Mouse (Mus musculus) monocyte, adult 2 months (primary cell): ENCODE results near the gene Cxcr2.
"Not testable (repeated sequence)": the region's sequence is repeated elsewhere in the genome, so short reads cannot be mapped to it uniquely, and the experiment has no call there.

ENCODE experiments used
- DNase-seq, 2 experiments: peaks; one replicate each; pipeline ENCODE4 v3.0.0; 2022; ENCODE audit warnings: low spot score in 2 of 2, low read depth in 1 of 2

The Cxcr2 gene

DNA sequence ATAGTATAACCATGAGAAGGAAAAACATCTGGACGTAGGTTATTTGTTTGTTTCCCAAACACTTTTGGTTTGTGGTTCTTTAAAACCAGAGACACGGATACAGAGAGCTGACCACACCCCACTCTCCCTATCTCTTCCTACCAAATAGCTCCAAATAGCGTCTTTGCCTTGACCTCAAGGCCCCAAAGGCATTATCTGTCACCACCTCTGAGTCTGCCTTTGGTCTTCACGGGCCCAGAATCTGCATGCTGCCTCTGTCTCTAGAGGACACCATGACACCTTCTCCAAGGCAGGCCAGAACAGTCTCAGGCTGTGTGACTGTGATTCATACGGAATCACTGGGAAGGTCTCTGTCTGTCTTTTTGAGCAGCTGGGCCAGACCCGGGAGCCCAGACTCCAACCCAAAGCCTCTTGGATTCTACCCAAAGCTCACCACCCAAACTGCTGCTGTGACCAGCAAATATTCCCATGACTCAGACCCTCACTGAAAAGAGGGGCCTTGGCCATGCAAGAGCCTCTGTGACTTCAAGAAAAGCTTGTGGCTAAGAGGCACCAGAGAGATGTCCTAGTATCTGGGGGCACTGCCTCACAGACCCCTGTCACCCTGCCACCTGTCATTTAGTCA lies 18.4 kb upstream of the Cxcr2 start:
- no peak for DNase-seq

- DNase-seq, result no peak
Observed at GRCm38 (mm10) chr1:74139415-74139814, 14.4 kb upstream of the Cxcr2 start.

DNA sequence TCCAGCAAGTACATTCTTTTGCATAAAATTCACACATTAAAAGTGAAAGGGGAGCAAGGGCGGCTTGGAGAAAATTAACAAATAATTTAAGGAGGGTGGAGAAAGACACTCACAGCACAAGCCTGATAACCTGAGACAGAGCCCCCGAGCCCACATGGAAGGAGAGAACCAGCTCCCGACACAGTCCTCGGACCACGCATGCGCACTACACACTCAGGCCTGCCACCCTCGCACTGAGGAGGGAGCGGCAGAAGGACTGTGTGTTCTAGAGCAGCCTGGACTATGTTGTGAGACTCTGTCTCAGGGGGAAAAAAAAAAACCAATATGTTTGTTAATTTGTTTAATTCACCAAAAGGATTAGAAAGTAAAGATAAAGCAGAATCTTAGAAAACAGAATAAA lies 12.0 kb upstream of the Cxcr2 start:
- DNase-seq, result no peak

GRCm38 (mm10) chr1:74149106-74149885 lies 4.5 kb upstream of the Cxcr2 start:
- no peak for DNase-seq

- no peak for DNase-seq
Observed at GRCm38 (mm10) chr1:74150101-74150500, 3.7 kb upstream of the Cxcr2 start.

DNA sequence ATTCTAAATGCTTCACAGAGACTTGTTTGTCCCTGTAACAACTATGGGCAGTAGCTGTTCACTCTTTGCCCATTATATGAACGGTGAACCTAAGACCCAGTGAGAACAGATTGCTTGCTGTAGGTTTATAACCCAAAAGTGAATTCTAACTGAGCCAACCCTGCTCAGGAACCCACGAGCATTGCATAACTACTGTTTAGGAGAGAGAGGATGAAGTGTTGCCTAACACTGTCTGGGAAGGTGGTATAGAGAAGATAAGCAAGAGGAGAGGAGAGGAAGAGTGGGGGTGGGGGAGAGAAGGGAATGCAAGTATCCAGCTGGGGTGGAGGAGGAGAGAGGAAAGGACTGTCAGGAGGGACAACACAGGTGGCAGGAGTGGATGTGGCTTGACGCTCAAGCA lies 2.7 kb upstream of the Cxcr2 start:
- no peak for DNase-seq

DNA sequence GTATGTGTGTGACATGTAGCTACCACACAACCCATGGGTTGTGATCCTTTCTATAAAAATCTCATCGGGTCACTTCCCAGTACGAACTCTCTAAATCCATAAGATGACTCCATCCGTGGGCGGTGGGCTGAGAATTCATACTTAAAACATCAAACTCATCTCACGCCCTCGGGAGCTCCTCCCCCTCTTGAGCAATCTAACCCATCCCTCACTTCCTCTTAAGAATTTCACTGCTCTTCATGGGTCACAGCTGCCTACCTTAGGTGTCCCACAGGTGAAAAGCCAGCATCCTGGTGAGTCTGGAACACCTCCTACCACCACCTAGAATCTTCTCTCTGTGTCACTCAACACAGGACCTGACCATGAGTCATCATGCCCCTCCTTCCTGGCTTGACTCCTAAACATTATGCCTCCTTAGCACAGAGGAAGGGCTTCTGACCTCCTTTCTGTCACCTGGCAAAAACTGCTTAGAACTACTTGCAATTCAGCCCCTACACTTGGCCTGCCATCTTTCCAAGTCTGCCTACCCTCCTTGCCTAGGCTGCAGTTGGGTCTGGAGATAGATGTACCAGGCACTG lies 1.7 kb downstream of the Cxcr2 start:
- peak; percentile 38 to 42 for DNase-seq

GRCm38 (mm10) chr1:74156381-74156910 lies 2.7 kb downstream of the Cxcr2 start:
- DNase-seq, result no peak

DNA sequence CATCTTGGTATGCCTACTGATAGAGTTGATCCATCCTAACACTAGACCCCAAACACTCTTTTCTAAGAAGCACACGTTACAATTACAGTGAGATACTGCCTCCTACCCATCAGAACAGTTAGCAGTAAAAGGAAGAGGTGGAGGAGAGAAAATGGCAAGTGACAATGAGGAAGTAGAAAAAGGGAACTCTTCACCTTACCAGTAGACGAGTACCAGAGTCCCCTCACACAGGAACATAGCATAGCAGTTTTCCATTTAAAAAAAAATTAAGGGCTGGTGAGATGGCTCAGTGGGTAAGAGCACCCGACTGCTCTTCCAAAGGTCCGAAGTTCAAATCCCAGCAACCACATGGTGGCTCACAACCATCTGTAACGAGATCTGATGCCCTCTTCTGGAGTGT lies 5.8 kb downstream of the Cxcr2 start:
- not testable (repeated sequence) for DNase-seq

DNA sequence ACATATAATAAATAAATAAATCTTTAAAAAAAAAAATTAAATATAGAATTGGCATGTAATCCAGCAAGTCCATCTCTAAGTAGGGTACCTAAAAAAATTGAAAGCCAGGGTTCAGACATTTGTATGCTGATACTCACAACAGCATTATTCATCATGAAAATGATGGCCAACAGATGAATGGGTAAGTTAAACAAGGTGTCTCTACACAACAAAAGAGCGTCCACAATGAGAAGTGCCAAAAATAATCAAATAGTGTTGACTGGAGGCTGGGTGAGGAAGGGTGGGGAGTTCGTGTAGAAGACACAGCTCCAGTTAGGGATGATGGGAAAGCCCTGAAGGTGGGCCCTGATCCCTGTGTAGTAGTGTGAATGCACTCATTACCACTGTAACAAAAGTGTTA lies 6.2 kb downstream of the Cxcr2 start:
- DNase-seq, result no peak

GRCm38 (mm10) chr1:74167136-74167535 lies 13.3 kb downstream of the Cxcr2 start:
- DNase-seq, result no peak

DNA sequence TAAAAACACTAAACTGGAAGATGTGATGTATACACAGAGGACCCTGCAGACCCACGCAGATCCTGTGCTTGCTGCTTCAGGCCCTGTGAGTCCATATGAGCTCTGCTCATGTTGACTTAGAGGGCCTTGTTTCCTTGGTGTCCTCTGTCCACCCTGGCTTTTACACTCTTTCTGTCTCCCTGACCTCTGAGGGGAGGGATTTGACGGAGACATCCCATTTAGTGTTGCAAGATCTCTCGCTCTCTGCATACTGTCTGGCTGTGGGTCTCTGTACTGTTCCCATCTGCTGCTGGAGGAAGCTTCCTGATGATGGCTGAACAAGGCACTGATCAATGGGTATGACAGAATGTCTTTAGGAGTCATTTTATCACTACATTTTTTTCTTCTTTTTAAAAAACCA lies 15.9 kb downstream of the Cxcr2 start:
- DNase-seq, result no peak

GRCm38 (mm10) chr1:74172722-74173121 lies 18.9 kb downstream of the Cxcr2 start:
- DNase-seq, result no peak

DNA sequence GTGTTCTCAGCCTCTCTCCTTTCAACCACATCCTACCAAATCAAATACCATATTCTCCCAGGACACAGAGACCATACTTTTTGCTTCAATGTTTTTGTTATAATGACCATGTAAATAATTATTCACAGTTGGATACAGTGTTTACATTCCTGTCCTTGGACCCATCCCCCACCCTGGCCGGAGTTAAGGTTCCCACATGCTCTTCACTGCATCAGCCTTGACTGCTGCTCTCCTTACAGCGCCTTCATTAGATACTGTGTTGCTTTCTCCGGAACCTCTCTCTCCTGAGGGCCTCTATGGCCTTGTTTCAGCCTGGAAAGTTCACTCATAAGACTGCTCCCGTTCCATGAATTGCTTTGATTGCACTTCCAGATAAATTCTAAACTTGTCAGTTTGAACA lies 21.9 kb downstream of the Cxcr2 start:
- no peak for DNase-seq

DNA sequence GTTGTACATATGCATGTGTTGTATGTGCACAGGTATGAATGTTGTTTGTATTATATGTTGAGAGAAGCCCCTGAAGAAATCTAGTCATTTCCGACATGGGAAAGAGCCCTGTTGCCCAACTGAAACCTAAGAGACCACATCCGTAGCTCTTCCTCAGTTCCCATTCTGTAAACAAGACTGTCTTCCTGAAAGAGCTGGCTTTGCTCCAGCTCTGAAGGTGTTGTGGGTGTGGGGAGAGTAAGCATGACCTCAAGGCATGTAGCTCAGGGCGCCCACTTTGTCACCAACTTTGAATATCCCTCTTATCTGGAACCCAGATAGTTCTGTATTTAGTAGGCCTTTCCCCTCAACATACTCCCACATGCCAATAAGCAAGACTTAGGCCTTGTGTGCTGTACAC lies 24.8 kb downstream of the Cxcr2 start:
- DNase-seq, result no peak

DNA sequence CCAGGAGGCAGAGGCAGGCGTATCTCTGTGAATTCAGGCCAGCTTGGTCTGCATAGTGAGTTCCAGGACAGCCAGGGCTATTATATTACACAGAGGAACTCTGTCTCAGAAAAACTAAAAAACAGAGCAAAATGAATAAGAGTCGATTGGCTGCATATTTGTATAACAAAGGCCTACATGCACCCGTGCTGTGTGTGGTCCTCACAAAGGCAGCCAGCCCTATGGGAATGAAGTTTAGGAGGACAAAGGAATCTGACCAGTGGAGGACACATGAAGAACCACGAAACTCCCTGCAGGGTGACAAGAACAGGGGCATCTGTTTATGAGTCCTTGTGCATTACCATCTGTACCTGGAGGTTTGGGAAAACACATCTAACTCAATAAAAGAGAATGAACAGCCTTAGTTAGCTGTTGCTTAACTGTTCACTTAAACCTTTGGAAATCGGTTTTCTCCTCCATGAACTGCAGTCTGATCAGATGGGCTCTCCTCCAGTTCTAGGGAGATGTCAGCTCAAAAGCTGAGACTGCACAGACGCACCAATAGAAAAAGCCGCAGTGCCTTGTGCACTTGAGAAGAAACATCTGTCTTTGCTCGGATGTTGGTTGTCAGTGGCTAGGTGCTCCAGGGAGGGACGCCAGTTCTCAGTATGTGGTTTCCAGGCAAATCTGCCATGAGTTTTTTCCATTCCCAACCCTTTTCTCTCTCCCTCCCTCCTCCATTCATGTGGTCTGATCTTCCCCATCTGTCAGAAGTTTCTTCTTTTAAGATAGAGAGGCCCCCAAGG lies 26.0 kb downstream of the Cxcr2 start:
- DNase-seq, result no peak

- DNase-seq, result no peak
Observed at GRCm38 (mm10) chr1:74181462-74181861, 27.7 kb downstream of the Cxcr2 start.

GRCm38 (mm10) chr1:74183006-74183405 lies 29.2 kb downstream of the Cxcr2 start:
- DNase-seq, result no peak

GRCm38 (mm10) chr1:74190471-74190870 lies 36.7 kb downstream of the Cxcr2 start:
- no peak for DNase-seq

DNA sequence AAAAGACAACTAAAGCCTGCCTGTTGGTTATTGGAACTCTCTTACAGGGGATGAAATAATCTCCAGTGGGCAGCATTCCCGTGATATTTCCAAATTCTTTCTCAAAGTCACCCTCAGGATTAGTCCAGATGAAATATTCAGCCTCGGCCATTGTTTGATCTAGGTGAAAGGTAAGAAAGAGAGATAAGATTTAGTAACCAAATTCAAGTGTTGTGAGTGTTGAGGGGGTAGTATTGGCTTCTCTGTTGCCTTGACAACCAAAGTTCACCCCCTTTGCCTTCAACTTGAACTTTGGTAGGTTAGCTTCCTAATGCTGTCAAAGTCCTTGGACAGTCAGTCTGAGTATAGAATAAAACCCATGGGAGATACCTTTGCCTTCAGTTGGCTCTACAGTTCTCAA lies 38.9 kb downstream of the Cxcr2 start:
- no peak for DNase-seq

GRCm38 (mm10) chr1:74194445-74194844 lies 40.7 kb downstream of the Cxcr2 start, which contains the start of gene Cxcr1:
Cxcr1 (minus strand) TSS chr1:74194631.
- DNase-seq, result no peak
